Mouse (Mus musculus) mouse embryonic stem cell (cell line): Measurements from ENCODE around the gene Uaca.

Source experiments
- in situ Hi-C, 2 experiments: fragments of 300-500 bp; cut with MboI; formaldehyde crosslinking; loops; 1 replicate in 1 of 2; 3 replicates in 1 of 2; pipeline ENCODE4 v1.14.3; 2019 to 2020; ENCODE audit warnings: low sequenced_read_pairs in 2 of 2, low pct_unique_long_range_greater_than_20kb in 1 of 2, mixed read lengths in 1 of 2; ENCODE audit not compliant: unreplicated experiment in 1 of 2

The Uaca gene

DNA sequence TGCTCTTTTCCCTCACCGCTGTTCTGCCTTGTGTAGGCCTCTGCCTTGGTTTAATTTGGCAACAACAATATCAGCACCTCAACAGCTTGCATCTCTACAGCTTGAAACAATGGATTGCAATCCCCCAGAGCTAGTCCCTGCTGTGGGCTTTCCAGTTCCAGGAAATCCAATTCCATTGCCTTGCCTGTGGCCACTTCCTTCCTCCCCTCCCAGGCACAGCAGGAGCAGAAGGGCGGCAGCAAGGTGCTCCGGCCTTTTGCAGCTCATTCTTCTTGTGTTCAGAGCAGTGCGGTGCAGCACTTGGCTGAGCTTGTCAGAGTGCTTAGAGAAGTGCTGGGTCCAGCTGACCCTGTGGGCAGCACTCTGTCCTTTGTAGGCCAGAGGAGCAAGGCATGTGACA lies 71.5 kb downstream of the Uaca start:
- in situ Hi-C loops, result no loop called here

DNA sequence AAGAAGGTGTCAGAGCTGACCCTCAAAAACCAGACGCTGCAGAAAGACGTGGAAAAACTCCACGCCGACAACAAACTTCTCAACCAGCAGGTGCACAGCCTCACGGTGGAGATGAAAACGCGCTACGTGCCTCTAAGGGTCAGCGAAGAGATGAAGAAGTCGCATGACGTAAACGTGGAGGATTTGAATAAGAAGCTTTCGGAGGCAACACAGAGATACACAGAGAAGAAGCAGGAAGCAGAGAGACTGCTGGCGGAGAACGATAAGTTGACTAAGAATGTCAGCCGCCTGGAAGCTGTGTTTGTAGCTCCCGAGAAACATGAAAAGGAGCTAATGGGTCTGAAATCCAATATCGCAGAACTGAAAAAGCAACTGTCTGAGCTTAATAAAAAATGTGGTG lies 76.1 kb downstream of the Uaca start:
- in situ Hi-C loops, result no loop called here

DNA sequence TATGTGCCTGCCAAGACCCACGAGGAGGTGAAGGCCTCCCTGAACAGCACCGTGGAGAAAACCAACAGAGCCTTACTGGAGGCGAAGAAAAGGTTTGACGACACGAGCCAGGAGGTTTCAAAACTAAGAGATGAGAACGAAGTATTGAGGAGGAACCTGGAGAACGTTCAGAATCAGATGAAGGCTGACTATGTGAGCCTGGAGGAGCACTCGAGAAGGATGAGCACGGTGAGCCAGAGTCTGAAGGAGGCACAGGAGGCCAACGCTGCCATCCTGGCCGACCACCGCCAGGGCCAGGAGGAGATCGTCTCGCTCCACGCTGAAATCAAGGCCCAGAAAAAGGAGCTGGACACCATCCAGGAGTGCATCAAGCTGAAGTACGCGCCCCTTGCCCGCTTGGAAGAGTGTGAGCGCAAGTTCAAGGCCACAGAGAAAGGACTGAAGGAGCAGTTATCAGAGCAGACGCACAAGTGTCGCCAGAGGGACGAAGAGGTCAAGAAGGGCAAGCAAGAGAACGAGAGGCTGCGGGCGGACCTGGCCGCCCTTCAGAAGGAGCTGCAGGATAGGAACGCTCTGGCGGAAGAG lies 76.7 kb downstream of the Uaca start:
- in situ Hi-C loops, result no loop called here

DNA sequence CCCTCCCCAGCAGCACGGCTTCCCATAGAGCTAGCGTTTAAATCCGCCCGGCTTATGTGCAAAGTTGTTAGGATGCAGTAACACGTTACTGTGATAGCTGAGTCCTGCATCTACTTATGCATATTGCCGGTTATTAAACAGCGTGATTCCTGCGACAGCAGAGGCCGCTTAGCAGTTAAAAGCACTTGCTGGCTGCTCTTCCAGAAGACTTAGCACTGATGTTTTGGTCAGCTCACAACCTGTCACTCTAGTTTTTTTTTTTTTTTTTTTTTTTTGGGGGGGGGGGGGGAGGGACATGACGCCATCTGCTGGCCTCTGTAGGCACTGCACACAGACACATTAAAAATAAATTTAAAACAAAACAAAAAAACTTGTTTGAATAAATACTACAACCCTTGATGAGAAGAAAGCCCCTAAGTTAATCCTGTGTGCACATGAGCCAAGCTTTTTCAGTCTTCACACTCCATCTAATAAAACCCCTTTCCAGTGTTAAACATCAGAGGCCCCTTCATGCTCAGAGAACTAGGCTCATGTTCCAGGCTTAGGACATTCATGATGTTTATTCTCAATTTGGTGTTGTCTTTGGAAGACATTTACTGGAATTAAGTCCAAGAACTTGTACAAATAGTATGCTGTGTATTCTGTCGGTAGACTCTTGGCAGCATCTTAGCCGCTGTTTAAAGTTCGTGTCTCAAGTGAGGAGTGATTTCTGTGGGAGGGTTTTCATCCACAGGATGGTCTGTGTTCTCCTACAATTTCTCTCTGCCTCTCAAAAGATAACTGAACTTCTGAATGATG lies 79.1 kb downstream of the Uaca start:
- in situ Hi-C loops, result no loop called here

DNA sequence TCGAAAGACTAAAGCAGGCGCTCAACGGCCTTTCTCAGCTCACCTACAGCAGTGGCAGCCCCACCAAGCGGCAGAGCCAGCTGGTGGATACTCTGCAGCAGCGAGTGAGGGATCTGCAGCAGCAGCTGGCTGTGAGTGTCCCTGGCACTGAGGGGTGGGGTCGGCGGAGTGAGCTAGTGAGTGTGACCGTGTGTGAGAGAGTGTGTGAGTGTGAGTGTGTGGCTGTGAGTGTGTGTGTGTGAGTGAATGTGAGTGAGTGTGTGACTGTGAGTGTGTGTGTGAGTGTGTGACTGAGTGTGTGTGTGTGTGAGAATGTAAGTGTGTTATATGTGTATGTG lies 79.7 kb downstream of the Uaca start:
- in situ Hi-C loops, result no loop called here

DNA sequence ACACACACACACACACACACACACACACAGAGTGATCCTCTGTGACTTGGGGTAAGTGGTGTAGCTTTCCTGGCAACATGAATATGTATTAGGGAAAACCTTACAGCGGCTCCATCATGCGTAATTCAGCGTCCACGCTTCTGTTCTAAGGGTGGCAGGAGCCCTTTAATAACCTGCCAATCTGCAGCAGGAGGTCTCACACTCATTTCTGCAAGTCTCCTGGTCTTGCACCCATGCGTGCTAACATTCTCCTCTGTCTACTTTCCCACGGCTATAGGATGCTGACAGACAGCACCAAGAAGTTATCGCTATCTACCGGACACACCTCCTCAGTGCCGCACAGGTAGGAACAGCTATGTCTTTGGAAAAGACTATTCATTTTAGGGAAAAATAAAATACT lies 81.7 kb downstream of the Uaca start:
- in situ Hi-C loops, result no loop called here

DNA sequence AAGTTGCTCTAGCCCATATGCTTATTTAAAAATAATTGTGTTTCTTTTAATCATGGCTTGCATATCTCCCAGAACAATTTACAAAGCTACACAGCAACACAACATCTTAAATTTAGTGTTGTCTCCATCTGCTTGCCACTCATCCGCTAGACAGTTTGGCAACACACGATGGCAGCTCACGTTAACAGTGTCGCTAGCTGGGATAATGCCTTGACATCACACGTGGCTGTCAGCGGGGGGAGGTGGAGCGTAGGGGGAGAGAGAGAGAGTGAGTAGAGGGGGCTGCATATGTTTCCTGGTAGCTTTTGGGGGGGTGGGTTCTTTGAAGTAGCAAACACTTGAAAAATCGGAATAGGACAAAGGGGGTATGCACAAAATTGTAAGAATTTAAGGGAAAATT lies 82.2 kb downstream of the Uaca start:
- in situ Hi-C loops, result no loop called here

DNA sequence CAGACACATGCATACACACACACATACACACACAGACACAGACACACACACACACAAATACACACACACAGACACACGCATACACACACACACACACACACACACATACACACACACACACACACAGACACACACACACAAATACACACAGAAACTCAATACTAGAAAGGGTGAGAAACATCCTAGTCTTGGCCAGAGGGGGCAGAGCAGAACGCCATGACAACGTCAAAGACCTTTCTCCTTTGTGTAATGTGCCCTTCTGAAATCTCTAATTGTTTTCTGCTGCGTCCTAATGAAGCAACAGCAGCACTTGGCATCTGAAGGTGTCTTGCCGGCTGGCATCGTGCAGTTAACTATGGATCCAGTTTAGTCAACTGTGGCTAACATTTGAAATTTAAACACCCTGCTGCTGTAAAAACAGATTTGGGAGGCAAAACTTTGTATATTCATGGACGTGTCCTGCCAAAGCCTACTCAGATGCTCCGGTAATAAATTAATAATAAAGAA lies 83.8 kb downstream of the Uaca start:
- in situ Hi-C loops, result no loop called here

DNA sequence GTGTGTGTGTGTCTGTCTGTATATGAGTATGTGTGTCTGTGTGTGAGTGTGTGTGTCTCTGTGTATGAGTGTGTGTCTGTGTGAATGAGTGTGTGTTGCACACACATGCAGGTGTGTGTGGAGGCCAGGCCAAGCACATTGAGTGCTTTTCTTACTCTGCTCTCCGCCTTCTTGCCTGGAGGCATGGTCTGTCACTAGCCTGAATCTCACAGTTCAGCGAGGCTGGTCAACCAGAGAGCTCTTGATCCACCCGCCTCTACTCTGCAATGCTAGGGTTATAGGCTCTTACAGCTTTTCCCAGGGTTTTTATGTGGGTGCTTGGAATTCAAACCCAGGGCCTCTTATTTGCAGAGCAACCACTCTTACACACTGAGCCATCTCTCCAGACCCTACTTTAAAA lies 84.3 kb downstream of the Uaca start:
- in situ Hi-C loops, result no loop called here

DNA sequence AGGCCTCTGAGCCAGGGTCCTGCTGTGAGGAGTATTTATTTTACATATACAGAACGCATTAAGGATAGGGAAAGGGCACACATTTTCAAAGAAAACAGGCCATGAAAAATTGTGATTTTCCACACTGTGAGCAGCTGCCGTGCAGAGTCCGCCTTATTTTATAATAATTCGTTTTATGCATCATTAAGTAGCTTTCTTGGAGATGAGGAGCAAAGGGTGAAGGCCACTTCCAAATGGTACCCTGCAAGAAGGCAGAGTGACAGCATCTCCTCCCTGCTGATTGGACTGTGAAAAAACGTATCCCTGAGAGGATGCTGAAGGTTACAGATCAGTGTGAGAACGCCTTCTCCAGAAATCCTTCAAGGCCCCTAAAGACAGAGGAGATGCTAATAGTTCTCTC lies 90.8 kb downstream of the Uaca start:
- in situ Hi-C loops, result no loop called here

DNA sequence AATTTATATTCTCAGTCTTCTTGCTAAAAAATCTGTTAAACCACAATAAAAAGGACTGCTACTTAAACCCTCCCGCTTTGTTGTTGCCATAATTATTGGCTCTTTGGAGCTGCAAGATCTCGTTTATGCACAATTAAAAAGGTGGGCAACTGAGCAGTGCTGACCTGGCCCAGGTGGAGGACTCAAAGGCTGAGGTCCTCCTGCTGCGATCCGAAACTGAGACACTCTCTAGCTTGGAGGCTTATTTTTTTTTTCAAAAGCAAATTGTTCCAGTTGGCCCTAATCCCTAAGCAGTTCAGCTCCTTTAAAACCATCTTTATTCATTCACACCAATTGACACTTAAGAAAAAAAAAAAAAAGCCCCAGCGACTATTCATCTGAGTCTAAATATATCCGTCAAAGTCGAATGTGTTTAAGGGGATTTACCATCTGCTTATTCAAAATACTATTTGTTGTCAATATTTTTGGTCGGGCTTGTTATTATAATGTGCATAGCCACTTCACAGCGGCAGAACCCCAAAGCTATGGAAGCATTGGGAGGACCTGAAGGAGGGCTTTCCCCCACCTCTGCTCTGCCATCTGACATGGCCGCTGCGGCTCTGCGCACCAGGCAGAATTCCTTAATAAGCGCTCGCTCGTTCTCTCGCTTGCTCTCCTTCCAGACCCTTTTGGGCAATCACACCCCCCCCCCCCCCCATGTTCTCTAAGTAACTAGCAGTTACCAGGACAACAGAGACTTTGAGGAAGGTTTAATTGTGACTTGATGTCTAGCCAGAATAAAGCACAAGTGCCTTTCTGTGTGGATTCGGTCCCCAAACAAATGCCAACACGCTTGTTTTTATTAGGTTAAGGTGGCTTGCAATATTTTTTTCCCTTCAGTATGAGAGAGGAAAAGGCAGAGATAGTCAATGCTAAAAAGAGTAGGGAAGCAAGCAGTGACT lies 92.4 kb downstream of the Uaca start:
- in situ Hi-C loops, result no loop called here

DNA sequence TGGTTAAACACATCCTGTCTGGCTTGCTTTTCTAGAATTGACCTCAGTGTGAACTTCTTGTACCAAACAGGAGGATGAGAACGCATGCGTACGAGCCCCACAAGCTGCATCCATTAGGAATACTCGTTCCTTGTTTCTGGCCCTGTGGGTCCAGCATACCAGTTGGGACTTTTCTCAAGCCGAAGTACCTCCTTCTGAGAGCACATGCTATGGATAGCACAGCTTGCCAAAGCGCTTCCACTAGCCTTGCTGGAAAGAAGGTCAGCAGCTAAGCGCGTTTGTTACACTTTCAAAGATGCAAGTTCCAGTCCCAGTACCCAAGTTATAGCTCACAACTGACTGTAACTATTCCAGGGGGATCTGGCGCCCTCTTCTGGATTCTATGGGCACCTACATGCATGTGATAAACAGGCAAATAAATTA lies 93.1 kb downstream of the Uaca start:
- in situ Hi-C loops, result no loop called here

DNA sequence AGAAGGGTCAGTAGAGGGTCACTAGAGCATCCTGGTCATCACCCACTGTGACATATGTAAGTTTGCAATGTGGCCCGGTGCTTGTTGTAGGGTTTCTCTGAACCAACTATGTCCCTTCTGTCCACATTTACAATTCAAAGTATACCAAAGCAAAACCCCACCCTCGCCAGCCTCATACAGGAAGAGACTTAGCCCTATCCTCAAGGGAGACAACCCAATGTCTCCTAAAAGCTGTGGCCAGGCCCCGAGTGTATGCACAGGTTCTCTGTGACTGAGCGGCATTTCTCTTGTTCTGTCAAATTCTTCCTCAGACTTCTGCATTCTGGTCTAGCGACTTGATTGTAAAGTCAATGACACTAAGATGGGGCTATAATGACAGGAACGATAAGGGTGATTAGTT lies 99.2 kb downstream of the Uaca start:
- in situ Hi-C loops, result no loop called here

DNA sequence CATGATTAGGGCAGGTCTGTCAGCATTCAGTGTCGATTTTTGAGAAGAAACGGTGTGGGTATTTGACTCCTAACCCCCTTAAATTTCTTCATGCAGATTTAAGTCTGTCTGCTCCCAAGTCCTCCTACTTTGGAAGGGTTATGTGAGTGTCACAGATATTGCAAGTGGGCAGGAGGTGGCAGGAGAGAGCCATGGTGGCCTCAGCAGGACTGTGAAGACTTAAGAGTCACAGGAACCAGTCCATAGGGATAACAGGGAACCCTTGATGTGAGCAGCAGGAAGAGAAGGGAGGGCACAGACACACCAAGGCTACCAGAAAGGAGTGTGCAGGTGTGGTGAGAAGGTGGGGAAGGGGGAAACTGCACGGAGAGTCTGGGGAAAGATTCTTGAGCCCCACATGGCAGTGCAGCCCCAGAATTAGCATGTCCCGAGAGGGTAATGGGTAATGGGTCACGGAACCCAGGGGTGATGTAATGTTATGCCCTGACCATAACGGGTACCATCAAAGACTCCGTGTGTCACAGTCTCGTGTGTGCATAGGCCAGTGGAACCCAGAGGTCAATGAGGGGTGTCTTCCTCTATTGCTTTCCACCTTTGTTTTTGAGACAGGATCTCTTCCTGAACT lies 101.3 kb downstream of the Uaca start:
- in situ Hi-C loops, result no loop called here

DNA sequence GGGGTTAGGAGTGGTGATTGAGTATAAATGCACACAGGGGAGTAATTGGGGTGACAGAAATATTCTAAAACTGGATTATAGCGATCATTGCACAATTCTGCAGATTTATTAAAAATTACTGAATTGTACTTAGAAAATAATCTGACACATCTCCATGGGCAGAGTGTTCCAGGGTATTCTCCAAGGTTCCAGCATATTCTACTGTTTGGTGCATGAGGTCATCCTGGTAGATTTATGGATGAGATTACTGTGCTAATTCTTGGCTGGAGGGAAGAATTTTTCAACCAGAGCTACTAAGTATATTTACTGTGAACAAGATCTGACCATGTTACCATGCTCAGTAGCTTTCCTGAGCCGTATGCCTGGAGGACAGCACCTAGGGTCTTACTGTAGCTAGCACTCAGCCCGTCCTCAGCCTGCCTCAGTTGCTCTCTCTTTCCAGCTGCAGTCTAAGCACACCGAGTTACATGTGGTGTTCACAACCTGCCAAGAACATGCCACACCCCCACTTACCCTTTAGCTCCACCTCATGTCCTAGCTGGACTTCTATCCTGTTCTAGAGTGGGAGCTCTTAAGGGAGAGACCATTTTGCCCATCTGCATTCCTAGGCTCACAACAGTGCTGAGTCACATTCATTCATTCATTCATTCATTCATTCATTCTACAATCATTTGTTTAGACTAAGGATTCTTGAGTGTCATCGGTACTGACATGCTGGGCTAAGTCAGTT lies 104.1 kb downstream of the Uaca start:
- in situ Hi-C loops, result no loop called here

DNA sequence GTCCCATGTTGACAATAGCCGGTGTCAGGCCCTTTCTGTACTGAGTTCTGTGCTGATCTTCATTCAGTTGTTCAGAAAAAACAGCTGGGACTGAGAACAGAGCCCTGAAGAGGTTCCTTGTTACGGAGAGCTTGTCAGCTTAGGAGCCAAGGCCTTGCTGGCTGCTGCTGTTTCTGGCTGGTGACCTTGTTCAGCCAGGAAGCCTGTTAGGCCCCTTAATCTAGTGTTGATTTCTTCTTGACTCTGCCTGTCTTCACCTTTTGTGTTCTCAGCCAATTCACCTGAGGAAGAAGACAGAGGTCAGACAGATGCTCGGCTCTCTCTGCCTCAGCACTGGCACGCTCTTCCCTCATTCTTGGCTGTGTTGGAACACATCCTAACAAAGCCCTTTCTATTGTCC lies 104.9 kb downstream of the Uaca start:
- in situ Hi-C loops, result no loop called here

DNA sequence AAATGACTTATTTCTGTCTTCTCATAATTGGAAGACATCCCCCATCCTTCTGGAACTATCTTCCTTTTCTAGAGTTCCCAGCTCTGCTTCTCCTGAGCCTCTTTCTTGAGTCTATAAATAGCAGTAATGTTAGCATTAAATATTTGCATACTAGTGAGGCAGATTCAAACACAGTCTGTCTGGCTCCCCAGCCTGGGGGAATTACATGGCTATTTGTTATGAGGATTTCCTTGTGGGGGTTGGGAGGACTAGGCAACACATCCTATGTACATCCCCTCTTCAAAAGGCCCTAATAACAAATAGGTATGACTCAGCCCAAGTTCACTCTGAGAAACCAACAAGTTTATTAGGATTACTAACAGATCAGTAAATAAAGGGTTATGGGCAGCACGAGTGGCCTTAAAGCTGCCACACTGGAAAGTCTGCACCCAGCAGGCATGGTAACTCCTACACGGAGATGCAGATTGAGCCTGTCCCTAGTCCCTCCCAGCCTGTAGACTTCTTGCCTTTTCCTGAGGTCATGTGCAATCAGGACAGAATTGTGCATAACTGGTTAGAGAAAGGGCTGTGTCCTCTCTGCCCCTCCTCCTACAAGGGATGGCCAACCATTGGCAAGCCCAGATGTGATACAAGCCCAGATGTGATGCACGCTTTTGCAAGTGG lies 105.6 kb downstream of the Uaca start:
- in situ Hi-C loops, result no loop called here

DNA sequence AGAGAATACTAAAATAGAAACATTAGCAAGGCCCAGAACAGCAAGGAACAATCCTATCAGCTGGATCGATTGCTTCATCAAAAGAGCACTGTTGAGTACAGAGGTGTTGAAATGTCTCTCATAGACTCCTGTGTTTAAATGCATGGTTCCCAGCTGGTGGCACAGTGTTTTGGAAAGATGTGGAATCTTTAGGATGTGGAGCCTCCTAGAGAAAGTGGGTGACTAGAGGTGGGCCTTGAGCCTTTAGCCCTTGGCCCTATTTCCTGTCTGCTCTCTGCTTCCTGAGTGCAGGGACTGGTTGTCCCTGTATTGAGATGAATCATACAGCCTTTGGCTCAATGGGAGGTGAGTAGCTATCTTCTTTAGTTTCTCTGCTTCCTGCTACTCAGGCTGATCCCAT lies 117.9 kb downstream of the Uaca start:
- in situ Hi-C loops, result no loop called here
